Mouse (Mus musculus): Measurements from ENCODE around the gene Nxnl1.

The Nxnl1 gene

DNA sequence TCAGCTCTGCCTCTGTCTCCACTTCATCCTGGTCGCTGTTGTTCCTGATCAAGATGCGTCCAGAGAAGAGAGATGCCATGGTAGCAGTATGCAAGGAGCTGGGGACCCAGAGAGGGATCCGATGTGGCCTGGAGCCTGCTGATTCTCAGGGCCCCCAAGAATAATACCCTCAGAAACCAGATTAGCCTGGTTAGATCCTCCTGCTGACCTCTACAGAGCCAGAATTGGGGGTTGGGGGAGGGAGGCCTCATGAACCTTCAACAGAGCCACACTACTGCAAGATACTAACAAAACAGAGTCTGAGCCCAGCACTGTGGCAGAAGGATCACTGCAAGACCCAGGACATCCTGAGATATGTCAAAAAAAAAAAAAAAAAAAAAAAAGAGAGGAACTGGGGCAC lies at the start of gene Nxnl1:
TSS of gene Nxnl1 (minus strand) at position 101 of the 400 bp plus-strand sequence.
- no peak for DNase-seq

DNA sequence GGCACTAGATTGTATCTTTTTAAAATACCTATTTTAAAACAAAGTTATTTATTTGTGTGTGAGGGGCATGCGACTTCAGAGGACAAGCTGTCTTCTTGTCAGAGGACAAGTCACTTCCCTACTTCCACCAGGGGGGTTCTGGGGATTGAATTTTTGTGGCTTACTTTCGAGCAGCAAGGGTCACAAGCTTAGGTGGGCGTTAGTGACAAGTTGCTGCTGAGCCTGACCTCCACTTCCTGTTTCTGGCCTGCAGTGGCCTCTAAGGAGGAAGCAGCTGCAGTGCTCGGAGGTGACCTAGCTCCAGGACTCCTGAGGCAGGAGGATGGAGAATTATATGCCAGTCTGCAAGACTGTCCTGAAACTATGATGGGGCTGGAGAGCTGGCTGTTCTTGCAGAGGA lies 47.0 kb upstream of the Nxnl1 start:
- no peak for DNase-seq

DNA sequence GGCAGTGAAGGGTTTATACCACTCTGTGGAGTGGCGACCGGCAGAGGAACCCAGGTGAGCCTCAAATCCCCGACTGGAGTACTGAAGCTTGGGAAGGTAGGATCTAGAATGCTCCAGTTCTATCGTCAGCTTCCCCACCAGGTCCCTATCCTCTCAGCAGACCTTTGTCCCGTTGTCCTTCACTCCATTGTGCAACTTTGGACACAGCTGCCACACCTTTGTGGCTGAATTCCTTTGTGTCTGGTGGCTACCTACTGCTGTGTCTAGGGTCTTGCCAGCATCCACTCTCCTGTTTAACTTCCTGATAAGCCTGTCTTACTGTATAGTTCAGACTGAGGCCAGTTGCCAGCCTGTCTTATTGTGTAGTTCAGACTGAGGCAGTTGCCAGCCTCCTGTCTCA lies 45.7 kb upstream of the Nxnl1 start:
- DNase-seq: no peak

DNA sequence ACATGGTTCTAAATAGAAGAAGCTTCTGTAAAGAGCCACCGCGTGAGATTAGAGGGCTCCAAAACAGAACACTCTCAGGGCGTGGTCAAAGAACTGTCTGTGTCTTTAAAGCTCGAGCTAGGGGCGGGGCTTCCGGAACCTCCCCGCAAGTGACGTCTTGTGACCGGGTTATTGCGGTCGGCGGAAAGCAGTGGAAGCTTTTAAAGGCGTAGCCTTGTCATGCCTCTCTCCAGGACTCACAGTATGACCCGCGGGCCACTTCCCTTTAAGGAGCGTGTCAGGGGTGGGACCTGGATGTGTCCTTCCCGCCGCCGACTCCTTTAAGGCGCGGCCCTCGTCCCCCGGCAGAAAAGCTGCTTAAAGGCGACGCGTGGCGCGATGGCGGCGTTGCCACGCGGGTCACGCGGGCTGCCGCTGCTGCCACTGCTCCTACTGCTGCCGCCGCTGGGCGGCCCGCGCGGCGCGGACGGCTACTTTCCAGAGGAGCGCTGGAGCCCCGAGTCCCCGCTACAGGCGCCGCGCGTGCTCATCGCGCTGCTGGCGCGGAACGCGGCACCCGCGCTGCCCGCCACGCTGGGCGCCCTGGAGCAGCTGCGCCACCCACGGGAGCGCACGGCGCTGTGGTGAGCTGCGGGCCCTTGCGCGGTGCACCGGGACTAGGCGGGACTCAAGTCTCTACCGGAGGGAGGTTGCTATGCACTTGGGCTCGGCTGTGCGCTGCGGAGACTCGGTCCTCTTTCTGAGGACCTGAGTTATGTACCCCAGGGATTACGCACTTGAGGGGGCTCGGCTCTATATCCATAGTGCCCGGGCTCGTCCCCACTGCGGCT lies 44.6 kb upstream of the Nxnl1 start, which contains the start of gene Colgalt1:
TSS of gene Colgalt1 (plus strand) at position 177 of the 830 bp plus-strand sequence.
- peak; percentile 99 for DNase-seq

DNA sequence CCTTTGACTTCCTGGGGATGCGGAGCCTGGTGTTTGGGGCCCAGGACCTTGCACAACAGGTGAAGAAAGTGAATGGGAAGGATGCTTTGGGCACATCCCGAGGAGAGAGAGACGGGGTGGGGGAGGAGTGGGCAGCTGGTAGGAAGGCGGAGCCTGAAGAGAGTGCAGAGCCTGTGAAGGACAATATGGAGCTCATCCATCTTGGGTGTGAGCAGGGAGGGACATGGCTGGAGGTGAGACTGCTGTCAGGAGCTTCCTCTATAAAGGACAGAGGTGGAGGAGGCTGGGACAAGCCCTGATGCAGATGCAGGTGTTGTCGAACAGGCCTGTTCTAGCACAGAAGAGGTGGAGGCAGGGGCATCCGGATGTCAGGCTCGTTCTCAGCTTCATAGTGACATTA lies 37.6 kb upstream of the Nxnl1 start:
- DNase-seq: no peak

DNA sequence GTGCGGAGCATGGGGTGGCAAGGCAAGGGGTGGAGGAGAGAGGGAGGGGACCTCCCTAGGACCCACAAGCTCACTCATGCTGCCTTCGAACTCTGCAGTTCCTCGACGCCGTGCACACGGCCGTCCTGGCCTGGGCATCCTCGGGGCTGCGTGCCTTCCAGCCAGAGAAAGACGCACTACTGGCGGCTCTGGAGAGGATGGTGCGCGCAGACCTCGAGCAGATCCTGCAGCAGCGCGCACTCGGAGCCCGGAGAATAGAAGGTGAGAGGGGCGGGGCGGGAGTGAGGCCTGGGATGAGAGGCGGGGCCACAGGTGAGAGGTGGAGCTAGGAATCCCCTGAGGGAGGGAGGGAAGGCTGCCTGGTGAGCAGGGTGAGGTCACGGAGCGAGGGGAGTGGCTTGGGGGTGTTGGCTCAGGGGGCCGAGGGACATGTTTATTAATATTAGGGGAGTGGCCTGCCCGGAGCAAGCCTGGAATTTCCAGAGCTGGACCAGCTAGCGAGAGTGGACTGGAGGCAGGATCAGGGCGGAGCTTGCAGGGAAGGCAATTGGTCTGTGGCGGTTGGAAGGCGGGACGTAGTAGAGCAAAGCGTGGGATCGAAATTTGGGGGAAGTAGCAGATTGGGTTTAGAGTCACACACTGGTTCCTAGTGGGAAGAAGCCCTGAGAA lies 36.4 kb upstream of the Nxnl1 start:
- peak; percentile 92 to 96 for DNase-seq

DNA sequence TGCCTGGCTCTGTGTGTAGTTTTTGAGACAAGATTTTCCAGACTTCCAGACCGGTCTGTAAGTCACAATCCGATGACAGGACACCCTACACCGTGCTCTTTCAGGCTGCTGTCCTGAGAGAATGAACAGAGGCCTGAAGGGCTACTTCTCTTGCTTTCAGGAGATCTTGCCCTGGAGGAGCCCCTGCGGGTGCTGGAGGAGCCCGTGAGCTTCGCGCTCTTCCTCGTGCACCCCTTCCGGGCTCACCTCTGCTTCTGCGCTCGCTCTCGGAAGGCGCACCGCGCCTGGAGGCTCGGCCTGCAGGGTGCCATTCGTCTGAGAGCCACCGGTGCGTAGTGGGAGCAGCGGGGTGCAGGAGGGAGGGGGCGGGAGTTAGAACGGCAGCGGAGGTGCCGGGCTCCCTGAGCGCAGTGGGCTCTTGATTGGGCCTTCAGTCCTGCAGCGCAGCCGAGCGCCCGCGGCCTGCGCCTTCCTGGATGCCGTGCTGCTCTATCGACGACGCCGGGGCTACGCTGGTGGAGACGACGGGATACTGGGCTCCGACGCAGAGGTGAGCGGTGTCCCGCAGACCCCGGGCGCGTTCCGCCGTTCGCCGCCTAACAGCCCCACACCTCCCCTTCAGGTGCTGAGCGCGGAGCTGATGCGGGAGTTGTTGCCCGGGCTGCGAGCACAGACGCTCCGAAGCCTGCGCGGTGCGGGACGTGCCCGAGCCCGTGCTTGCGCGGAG lies 35.7 kb upstream of the Nxnl1 start:
- DNase-seq: no peak

DNA sequence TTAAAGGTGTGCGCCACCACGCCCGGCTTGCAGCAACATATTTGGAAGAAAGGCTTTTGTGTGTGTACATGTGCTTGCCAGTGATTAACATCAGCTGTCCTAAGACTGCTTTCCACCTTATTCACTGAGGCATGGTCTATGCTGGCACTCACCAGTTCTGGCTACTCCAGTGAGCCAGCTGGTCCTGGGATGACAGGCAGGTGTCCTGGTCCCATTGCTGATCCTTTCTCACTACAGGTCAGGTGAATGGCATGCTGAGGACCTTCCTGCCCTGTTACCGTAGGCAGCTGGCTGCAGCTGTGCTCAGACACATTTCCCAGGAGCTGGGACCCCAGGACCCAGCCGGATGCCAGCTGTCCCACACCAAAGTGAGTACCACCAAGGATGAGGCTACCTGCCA lies 32.4 kb upstream of the Nxnl1 start:
- DNase-seq: no peak

DNA sequence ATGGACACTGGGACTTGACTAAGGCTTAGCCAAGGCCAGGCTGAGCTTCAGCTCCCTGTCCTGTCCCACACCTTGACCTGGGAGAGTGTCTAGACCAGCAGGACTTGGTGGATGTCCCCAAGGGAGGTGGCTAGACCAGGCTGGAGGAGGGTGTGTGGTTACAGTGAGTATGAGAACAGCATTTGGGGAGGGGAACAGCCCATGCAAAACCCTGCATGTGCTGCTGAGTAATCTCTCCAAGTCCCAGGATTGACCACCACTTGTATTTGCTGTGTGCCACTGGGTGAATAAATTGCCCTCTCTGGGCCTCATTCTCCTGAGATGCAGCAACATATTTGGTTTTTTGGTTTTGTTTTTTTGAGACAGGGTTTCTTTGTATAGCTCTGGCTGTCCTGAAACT lies 32.0 kb upstream of the Nxnl1 start:
- DNase-seq: no peak

DNA sequence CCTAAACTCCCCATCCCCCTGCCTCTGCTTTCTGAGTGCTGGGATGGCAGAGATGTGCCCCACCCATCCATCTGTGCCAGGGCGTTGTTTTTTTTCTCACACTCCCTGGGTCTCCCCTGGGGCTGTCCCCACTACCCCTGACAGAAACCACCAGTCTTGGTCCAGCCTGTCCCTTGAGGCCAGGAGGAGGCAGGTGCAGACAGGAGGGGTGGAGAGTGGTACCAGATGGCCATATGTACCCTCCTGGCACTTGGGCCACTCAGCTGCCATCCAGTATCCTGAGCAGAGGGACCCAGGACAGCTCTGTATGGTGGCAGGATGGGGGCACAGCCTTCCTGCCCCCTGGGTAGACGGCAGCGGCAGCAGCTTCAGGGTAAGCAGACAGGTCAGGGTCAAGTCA lies 31.1 kb upstream of the Nxnl1 start, which contains the start of gene Fam129c:
TSS of gene Fam129c (plus strand) at position 198 of the 400 bp plus-strand sequence.
- DNase-seq: no peak

DNA sequence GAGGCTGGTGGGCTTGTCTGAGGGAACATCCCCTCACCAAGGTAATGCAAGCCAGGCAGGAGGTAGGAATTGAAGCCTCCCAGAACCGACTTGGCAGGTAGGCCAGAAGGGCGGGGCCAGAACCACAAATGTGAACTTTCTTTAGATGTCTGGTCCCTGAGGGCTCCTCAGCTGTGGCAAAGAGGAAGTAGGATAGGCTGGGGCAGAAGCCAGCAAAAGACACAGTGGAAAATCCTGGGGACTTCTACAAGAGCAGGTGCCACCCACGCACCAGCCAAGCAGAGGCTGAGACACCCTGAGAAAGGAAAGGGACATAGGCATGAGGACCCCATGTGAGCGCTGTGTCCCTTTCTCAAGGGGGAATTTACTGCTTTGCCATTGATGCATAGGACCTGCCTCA lies 30.4 kb upstream of the Nxnl1 start:
- no peak for DNase-seq

DNA sequence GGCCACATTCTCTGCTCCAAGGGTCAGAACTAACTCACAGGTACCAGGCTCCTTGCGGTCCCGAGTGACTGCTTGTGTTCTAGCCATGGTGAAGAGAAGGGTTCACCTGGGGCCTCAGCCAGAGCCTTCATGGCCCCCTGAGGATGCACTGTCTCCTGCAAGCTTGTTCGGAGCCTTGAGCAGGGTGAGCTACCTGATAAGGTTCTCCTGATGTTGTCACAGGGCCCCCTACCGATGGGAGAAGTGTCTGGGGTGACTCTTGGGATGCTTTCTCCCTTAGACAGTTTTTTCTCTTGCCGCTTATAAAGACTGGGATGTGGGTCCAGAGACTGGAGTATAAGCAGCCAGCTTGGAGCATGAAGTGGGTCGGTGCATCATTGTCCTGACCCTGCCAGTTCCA lies 30.0 kb upstream of the Nxnl1 start:
- peak in 1 of 2 experiments; percentile 22 for DNase-seq

DNA sequence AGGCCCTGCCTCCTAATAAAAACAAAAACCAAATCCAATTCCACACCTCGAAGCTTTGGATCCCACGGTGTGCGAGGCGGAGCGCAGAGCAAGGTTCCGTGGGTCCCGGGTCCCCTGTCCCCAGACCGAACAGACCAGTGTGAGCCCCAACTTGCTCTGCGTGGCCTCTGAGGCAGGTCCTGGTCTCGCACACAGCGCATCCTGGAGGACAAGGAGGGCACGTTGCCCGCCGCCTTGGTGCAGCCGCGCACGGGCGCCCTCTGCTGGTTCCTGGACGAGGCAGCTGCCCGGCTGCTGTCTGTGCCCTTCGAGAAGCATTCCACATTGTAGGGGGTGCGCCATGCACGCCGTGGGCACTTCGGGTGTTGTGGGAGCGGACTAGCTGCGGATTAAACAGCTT lies 29.5 kb upstream of the Nxnl1 start:
- DNase-seq: peak; percentile 89 to 93

DNA sequence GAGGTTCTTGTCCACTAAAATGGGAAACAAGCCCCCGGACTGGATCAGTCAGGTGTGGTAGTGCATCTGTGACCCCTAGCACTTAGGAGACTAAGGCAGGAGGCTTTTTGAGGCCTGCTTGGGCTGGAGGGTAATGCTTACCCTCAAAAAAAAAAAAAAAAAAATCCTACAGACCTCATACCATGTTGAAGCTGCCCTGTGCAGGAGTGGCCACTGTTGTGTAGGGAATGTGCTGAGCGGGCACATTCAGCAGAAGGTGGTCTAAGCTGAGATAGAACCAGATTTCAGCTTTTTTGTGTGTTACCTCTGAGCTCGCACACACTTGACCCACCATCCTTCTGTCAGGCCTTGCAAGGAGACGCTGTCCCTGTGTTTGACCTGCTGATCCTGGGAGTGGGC lies 27.9 kb upstream of the Nxnl1 start:
- no peak for DNase-seq

DNA sequence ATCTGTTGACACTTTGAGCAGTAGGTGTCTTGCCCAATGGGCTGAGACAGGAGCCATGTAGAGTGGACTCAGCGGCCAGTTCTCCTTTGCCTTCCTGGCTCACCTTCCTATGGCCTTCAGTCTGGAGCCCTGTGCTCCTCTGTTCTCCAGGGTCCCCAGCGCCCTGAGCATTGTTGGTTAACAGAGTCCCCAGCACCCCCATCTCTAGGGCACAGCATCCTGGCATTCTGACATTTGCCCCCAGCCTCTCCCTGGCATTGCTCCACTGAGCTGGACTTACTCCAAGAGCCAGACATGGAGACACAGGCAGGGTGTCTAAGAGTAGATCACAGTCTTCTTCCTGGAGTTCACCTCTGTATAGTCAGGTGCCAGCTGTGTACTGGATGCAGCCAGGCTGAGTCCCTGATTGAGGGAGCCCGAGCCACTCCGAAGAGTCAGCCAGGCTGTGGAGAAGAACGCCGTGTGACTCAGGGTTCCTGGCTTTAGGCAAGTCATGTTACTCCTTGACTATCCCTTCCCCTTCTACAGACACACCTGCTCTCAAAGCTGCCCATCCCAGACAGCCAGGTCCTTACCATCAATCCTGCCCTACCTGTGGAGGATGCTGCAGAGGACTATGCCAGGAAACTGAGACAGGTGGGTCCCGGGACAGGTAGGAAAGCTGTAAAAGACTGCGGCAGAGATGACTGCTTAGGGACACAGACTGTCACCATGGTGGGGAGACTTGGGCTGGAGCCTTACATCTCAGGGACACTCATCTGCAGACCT lies 27.3 kb upstream of the Nxnl1 start:
- DNase-seq: peak; percentile 34 to 48

DNA sequence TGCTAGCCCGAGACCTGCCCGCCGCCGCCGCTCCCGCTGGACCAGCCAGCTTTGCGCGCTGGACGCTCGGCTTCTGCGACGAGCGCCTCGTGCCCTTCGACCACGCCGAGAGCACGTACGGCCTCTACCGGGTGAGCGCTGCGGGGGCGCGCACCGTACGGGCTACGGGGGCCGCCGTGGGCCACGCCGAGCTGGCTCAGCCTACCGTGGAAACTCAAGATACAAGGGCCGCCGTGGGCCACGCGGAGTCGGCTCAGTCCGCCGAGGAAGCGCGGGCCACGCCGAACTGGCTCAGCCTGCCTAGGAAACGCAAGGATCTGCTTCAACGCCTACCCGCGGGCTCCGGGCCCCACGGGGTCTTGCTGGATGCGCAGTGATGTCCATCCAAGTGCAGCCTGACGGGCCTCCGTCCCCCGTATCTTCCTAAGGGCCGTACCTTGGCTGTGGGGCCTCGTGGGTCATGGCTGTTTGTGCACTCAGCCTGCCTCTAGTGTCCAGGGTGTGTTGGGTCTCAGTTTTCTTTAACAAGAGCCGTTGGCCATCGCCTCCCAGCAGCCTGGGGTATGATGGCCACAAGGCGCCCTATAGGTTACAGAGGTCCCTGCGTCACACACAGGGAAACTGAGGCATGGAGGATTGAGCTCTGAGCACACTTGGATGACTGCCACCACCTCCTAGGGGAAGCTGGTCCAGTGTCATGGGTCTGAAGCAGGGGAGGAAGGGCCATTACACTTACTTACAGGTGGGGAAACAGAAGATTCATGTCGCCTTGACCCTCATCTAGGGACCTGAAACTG lies 26.2 kb upstream of the Nxnl1 start:
- DNase-seq: peak; percentile 80 to 93

DNA sequence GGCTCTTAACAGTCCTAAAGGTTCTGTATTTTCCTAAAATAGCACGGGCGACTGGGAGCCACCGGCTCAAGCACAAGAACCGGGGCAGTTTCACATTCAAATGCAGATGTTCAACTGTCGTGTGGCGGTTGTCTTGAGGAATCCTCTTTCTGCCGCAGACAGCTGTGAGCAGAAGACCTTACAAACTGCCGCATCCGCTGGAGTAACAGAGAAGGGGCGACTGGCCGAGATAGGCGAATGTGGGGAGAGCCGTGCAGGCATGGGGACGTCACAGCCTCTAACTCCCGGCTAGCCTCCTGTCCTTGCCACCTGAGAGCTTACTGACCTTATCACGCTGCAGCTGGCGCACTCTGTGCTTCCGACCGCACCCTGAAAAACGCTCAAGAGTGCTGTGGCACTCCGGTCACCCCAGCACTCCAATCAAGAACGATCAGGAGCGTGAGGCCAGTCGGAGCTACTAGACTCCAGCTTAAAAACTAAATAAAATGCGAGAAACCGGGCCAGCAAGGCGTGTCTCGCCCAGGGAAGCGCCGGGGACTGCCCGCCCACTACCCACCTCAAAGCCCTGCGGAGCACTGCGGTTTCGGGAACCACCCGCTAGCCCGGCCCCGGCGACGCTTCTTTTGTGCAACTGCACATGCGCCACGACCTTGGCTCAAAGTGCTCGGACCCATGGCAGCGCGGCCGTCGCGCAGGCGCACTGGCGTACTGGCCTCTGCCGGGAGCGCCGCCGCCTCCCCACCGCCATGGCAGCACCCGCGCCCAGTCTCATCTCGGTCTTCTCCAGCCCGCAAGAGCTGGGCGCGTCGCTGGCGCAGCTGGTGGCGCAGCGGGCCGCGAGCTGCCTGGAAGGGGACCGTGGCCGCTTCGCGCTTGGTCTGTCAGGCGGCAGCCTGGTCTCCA lies 25.3 kb upstream of the Nxnl1 start, which contains the start of gene Pgls:
TSS of gene Pgls (plus strand) at position 706 of the 903 bp plus-strand sequence.
- peak; percentile 96 to 98 for DNase-seq

DNA sequence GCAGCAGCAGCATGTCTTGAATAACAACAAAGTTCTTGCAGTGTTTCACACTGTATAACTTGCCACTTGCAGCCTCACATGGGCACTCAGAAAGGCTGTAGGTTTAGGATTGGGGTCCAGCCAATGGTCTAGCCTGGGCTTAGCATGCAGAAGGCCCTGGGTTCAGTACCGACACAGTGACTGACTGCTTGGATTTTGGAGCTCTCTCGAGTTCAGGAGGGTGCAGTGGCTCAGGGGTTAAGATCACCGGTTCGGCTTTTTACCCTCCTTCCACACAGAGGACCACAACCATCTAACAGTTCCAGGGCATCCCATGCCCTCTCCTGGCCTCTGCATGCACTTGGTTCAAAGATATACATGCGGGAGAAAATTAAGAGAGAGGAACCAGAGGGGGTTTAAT lies 24.6 kb upstream of the Nxnl1 start:
- DNase-seq: peak in 1 of 2 experiments; percentile 31

DNA sequence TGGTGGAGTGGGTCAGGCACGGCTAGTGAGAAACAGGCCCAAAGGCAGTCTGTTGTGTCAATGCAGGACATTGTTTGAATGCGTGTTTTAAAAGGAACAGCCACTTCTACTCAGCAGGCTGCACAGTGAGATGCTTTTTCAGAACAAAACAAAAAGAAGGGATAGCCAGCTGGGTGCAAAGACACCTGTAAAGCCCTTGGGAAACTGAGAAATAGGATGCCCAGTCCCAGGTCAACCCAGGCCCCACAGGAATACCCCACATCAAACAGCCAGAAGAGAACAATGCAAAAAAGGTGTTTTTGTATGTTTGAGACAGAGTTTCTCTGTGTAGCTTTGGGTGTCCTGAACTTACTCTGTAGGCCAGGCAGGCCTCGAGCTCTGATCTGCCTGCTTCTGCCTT lies 22.4 kb upstream of the Nxnl1 start:
- DNase-seq: no peak

DNA sequence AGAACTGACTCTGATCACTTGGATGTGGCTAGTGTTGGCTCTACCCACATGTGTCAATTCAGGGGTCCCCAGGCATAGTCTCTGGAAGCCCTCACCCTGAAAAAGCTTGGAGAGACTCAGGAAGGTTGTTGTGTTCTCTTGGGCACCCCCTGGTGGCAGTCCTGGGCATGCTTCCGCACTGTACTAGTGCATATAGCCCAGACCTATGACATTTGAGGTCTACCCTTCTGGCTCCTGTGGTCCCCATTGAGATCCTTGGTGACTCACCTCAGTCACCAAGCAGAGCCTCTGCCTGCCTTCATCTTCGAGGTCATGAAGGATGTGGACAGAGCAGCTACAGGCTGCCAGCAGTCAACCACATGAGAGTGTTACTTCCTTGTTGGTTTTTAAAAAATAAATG lies 20.5 kb upstream of the Nxnl1 start:
- DNase-seq: peak; percentile 70 to 77

DNA sequence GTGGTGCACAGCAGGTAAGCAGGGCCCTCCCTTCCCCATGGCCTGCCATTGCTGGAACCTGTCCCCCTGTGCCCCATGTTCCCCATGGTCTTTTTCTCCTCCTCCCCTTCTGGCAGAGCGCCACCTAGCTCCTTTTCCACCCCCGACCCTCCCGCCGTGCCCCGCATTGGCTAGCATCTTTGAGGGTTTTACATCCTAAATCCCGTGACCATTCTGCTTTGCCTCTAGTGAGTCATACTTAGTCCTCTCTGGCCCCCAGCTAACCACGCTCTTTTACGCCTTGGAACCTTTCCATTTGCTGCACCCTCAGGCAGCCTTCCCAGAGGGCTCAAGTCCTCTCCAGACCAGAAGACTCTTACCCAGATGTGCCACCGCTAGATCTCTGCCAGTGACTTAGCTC lies 13.8 kb upstream of the Nxnl1 start:
- DNase-seq: no peak

All from kidney, postnatal 25 days (tissue).